Mouse (Mus musculus) heart, postnatal 4 days (tissue): ENCODE measurements around the gene Agmat. TPM values are rescaled to one million over a fixed set of nuclear protein-coding genes. Genes with fewer than 3 reads are reported as not detected.
"Not testable (repeated sequence)": the region's sequence is repeated elsewhere in the genome, so short reads cannot be mapped to it uniquely, and the experiment has no call there.

Source experiments
- DNase-seq: peaks from one replicate; pipeline ENCODE4 v3.0.0; 2021
- total RNA-seq, 2 experiments: library from RNA; stranded (reverse); gene quantifications; 2 replicates each; pipeline ENCODE4 v1.2.3; 2021

Gene Agmat
- total RNA-seq, 2 experiments from 2014 or later = 0.43 to 0.57 TPM

DNA sequence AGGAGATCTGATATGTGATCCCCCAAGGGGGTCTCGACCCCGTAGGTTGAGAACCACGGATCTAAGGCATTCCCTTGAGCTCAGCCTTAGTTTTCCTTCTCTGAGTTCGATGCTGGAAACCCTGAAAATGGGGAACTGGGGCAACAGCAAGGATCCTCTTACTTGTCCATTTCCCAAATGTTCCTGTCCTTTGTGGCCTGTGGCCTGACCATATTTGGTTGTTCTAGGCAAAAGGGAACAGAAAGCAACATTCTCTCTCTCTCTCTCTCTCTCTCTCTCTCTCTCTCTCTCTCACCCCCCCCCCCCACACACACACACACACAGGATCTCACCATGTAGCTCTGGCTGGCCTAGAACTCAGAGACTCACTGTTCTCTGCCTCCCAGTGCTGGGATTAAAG, 9.6 kb upstream of the Agmat start:
- DNase-seq = no peak

DNA sequence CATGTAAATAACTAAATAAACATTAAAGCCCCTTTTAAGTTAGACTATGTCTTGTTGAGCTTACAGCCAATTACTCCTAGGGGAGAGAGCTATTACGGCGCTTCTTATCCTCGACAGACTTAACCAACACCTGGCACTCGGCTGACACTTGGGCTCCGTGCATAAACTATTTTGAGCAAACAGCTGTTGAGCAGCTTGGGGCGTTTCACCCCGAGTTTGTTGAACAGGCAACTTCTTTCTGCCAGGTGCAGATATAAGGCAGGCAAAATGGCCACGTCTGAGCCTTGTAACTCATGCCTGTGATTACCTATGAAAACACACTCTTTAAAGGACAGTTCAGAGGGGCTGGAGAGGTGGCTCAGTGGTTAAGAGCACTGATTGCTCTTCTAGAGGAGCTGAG, 8.5 kb upstream of the Agmat start:
- DNase-seq = no peak

DNA sequence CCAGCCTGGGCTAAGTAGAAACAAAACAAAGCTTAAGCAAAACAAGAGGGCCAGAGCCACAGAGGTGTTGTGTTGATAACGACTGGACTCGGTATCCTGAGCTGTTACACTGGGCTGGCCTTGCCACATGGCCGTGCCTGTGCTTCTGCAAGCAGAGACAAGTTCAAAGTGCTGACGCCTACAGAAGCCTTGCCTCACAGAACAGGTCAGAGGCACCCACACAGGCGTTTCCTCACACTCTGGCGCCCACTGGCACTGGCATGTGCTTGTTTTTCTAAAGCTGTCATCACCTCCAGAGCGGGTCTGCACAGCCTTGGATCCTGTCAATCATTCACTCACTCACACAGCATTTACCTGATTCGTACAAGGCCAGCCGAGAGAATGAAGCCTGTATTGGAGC, 4.6 kb upstream of the Agmat start:
- no peak for DNase-seq

DNA sequence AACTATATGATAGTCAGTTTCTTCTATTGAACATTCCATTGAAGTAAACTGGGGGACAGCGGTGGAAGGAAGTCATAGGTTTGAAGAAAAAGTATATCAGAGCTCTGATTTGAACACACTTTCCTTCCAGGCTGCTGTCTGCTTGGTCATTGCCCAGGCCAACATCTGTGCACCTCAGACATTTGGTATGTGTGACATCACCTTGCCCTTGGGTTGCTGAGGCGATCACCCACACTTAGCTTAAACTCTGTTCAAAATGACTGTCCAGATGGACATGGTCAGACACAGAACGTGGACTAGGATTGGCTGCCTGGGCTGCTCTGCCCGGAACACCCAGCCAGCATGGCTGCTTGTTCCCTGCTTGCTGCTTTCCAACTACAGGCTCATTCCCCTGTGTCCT, 4.1 kb upstream of the Agmat start:
- DNase-seq = no peak

DNA sequence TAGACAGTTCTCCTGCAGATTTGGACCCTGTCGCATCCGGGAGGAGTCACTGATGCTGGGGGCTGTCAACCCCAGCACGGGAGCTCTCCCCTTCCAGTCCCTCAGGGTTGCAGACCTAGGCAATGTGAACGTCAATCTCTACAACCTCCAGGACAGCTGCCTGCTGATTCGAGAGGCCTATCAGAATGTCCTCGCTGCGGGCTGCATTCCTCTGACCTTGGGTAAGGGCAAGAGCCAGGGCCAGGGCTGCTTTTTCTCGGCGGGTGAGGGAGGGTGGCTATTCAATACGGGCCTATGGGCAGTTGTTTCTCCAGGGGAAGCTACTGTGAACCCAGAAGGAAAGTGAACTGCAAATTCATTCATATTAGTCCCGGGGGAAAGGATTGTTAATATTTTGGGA, 3.1 kb downstream of the Agmat start:
- peak; percentile 65 for DNase-seq

DNA sequence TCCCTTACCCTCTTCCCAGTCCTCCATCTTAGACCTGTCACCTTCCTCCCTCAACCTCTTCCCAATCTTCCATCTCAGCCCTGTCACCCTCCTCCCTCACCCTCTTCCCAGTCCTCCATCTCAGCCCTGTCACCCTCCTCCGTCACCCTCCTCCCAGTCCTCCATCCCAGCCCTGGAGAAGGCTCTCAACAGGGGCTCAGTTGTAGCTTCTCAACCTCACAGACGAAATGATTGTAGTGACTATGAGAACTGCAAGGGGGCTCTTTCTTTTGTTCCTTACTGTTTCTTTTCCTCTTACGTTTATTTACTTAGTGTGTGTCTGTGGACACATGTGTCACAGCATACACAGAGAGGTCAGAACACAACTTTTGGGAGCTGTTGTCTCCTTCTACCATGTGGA, 4.4 kb downstream of the Agmat start:
- DNase-seq = no peak

DNA sequence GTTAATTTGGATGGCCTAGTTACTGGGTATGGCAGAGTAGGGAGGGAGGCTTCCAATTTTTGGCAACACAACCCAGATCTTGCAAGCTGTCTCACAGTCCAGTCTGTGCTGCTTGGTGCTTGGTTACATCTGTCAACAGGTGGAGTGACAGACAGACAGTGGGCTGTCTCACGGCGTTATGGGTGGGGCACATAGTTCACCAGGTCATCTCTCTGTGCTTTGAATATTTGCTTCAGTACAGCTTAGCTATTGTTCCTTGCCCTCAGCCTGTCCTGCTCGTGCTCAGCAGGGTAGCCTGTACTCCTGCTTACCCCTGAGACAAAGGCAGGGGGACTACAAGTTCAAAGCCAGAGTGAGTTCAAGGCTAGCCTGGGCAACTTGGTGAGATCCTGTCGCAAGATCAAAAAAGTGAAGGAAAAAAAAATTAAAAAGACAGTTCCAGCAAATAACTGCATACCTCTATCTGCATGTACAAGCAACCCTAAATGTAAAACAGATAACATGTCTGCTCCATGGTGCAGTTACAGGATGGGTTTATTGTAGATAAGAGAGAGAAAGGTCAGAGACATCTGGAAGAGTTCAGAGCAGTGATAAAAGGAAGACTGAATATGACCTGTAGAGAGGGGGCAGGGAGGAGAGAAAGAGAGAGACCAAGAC, 5.1 kb downstream of the Agmat start:
- DNase-seq = no peak

DNA sequence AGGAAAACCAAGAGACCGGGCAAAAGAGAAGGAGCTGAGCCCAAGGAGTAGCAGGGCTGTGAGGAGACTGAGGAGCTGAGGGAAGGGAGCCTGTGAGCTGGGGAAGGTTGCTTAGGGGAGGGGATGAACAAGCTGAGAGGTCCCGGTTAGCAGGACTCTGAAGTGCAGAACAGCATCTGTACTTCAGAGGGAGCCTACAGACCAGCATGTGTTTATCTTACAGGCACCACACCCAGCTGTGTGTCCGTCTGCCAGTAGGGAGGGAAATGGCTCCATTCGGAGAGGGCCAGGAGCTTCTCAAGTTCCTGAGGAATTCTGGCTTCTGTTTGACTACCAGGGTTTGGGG, 5.6 kb downstream of the Agmat start:
- DNase-seq = no peak

DNA sequence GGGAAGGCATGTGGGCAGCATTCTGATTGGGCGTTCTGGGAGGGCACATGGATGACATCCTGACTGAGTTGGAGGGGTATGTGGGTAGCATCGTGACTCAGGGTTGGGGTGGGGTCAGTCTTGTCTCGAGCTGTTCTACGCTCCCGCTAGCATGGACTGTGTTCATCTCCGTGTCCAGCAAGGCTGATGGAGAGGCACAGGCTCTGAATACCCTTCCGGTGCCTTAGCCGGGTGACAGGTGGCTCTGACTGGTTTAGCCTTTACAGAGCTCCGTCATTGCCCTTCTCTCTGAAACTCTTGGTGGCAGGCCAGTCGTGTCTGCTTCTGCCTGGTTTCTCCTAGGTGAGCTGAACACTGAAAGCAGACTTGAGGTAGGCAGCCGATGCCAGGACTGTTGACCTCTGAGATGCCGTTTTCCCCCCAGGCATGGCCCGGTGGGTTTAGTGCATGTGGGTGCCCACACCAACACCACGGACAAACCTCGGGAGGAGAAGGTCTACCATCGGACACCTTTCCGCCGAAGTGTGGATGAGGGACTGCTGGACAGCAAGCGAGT, 9.0 kb downstream of the Agmat start:
- DNase-seq = no peak

DNA sequence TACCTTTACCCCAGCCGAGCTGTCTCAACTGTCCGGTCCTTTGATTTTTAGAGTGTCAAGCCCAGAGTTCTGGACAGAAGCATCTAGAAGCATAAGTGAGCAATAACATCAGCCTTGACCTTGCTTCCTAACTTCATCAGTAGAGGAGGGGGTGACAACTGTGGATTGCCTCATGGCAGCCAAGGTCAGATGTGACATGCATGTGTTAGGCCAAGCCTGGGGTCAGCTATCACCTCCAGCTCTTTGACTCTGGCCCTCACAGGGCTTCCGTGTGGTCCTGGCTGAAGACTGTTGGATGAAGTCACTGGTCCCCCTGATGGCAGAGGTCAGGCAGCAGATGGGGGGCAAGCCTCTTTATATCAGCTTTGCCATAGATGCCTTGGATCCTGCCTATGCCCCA, 10.7 kb downstream of the Agmat start:
- DNase-seq = no peak

DNA sequence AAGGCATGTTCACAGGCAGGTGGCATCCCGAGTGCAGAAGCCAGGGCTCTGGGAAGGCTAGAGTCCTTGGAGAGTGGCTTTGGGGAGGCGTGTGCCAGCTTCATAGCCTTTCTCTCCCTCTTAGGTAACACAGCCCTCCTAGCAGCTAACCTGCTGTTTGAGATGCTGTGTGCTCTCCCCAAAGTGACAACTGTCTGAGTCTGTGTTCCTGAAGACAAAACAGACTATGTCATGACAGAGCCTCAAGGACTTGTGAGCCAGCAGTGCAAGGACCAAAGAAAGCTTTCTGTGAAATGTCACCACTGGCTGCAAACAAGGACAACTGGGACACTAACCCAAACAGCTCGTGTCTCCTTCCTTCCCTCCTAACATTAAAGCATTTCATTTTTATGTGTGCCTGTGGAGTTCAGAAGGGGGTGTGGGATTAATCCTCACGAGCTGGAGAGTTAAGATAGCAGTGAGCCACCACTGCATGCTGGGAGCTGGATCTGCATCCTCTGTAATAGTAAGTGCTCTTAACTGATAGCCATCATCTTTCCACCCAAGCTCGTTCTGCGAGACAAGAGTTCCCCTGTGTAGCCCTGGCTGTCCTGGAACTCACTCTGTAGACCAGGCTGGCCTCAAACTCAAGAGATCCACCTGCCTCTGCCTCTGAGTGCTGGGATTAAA, 12.5 kb downstream of the Agmat start:
- DNase-seq = no peak

DNA sequence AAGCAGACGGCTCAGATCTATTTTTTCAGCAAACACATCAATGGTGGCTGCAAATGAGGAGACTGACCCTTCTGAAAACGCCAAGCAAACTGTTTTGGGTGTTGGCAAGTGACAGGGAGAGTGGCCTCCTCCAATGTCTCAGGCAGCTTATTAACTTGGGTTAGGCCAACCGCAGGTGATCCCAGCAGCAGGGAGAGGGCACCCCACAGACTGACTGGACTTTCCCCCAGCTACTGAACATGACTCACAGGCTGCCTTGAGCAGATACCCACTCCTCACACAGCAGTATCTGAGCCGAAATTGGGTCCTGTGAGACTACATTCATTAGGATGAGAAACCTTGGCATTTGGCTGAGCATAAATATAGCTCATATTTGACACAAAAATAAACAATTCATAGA, 14.5 kb downstream of the Agmat start:
- no peak for DNase-seq

DNA sequence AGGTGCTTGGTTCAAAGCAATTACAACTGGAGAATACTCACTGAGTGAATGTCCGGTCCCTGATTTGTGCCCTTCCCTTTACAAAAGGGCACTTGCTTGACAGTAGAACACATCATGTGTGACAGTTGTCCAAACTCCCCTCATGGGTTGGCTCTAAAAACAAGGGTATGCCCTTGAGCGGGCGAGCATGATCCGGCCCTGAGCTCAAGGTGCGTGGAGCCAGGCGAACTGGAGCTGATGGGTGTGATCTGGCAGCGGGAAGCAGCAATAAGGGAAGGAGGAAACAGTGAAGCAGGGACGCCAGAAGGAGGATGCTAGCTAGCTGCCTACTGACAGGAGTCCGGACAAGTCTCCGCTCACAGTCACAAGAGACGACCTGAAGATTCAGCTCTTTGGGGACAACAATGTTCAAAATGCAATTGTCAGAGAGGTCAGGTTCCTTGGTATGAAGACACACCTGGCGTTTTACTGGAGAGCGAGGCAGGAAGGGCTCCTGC, 15.7 kb downstream of the Agmat start:
- no peak for DNase-seq

DNA sequence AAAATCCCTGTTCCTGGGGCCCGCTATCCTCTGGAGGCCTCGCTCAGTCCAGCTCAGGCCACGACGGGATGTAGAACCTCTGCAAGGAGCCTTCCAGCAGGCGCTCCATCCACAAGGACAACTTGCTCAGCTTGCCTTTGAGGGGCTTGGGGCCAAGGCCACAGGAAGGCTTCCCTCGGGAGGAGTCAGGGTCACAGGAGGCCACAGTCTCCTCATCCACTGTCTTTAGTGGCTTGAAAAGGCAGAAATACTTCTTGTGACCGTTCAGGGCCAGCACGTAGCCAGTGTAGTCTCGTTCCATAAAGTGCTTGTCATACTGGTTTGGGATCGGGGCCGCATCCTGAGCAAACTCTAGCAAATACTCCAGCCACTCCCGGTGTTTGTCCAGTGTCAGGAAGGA, 17.0 kb downstream of the Agmat start:
- DNase-seq = no peak

DNA sequence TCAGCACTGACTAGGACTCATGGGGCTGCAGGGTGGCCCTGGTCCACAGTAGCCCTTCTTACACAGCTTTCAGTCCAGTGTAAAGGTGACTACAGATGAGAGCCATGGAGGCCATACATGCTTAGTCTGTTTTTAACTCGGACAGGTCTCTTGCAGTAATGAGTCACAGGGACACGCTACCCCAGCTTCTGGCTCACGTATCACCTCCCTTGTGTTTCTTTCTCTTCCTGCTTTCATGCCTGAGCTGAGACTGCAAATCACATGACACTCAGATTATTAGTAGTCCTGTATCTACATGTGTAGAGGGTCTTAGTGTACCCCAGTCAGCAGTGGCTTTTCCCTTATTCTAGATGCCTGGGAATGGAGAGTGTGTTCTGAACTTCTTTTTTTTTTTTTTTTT, 18.5 kb downstream of the Agmat start:
- DNase-seq = no peak

DNA sequence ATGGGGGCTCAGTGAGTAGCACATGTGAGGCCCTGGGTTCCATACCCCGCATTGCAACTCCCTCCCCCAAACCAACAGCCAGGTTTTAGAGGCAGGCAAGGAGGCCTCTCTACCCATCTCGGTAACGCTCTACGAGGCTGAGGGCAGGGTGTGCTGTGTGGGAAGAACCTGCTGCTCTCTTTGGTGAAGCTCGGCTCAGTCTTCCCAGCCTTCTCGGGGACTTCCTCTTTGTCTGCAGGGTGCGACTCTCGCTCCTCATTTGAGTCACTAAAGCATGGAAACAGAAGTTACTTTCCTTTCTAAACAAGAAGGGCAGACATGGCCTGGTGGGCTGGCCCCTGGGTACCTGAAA, 19.8 kb downstream of the Agmat start:
- no peak for DNase-seq

DNA sequence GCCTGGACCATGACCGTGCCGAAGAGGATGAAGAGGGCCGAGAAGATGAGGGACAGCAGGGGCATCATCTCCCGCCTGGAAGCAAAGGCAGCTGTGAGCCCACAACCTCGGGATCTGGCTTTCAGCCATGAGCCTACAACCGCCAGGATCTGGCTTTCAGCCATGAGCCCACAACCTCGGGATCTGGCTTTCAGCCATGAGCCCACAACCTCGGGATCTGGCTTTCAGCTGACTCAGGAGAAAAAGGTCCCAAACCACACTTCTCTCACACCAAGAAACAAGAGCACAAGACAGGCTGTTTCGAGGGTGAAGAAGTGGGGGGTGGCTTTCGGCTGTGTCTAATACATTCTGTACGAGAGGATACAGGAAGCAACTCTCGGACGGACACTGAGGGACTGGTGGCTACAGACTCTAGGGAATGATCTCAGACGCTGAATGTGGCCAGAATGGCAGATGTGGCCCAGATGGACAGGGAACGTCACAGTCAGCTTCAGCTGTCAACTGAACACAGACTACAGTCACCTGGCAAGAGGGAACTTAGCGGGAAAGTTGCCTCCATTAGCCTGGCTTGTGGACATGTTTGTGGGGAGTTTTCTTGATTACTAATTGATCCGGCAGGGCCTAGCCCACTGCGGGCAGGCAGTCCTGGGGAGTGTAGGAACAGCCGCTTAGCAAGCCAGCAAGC, 20.3 kb downstream of the Agmat start:
- DNase-seq = peak; percentile 76

DNA sequence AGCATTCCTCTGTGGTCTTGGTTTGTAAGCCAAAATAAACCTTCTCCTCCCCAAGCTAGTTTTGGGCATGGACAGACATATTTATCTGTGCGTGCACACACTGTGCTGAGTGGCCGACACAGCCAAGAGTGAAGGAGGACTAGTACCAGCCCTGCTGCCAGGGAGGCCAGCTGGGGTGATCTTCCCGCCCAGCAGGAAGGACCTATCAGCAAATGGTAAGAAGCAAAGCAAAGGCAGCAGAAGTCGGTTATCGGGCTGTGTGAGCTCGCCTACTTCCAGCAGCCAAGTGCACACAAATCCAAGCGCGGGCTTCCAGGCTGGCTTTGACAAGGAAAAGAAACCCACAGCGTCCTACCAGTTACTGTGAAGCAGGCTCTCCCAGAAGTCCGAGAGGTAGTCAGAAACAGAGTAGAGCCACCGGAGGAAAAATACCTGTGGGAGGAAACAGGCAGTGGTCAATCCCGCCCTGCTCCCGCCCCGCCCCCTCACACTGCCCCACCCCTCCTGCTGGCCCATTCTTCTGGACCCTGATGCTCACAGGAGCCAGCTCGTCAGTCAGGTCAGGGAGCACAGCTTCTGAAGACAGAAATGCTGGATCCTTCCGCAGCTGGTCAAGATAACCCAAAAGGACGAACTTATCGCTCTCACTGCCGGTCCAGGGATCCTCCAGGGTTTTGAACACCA, 21.0 kb downstream of the Agmat start:
- DNase-seq = peak; percentile 71

DNA sequence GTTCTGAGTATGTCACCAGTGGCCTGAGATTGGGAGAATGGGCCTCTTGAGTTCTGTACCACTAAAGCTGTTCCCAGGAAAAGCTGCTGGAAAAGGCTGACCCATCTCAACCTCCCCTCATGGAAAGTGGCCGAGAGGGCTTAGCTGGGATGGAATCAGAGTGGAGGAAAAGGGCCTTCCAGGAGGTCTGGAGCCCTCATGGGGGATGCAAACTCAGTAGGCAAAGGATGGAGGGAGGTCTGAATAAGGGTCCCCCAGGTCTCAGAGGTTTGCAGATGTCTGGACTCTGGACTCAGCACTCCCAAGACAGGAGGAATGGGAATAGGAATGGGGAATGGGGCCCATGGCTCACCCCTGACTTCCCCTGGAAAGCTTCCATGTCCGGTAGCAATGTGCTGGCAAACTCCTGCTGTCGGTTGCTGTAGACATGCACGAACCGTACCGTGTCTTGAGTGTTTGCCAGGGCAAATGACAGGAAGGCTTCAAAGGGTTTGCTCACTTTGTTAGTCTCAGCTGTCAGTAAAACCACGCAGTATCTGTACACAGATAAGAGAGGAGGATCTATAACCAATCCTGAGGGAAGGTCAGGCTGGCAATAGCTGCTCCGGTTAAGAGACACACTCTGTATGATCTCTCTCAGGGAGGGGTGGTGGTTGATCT, 23.2 kb downstream of the Agmat start:
- DNase-seq = peak; percentile 45

DNA sequence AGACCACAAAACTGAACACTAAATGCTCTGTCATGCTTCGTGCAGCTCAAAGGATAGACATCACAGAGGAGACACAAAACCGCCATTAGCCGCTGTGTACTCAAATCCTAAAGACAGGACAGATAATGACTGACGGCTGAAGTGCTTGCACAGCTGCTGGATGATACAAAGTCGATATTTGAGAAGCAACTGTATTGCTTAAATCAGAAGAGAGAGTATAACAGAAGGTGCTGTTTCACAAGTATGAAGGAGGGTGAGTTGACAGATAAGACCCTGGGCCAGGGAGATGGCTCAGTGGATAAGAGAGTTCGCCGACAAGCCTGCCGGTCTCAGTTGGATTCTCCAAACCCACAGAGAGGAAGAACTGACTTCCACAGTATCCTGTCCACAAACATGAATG, 25.4 kb downstream of the Agmat start:
- no peak for DNase-seq

DNA sequence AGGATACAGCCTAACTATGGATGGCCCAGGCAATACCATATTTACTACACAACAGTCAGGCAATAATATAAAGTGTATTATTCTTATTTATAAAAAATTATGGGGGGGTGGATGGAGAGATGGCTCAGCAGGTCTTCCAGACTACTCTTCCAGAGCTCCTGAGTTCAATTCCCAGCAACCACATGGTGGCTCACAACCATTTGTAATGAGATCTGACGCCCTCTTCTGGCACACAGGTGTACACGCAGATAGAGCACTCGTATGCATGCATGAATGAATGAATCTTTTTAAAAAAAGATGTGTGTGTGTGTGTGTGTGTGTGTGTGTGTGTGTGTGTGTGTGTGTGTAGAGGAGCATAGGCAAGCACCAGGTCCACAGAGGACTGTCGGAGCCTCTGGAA, 26.5 kb downstream of the Agmat start:
- DNase-seq = not testable (repeated sequence)

DNA sequence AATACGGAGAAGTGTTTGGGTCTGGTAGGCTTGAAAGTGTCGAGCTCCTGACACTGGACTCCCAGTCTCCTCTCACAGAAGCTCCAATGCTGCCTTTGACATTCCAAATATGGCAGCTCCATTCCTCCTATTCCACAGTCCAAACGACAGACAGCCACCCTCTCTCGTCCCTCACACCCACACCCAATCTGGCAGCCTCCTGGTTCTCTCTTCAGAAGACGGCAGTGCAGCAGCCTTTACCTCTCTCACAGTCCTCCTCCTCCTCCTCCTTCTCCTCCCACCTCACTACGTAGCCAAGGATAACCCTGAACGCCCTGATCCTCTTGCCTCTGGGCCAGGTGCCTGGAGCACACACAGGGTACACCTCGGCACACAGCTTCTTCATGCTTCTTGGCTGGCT, 33.4 kb downstream of the Agmat start:
- no peak for DNase-seq
